Mouse (Mus musculus): ENCODE data around the gene Rapgef1.

DNA sequence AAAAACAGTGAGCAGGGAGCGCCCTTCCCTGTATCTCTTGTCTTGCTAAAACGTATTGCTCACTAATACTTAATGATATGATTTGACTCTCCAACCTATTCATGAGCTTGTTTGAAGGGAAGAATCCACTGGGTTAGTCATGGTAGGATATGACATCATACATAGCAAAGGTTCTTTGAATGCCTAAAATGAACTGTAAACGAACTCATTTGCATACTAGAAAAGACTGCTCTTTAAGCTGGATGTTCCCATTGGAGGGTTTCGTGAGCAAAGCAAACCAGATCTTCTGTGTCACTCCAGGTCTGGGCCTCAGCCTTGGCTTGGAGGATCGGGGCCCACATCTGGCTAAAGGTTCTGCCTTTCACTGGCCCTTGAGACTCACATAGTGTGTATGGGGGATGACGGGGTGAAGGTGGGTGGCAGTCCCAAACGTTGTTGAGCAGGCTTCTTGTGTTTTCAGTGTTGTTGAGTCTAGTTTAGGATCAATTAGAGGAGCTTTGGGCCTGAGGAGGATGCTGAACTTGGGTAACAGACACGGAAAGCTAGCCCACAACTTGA lies 515 bp upstream of the Rapgef1 start:
- no peak for TF ChIP-seq GATA1 (IDR thresholded peaks at IDR 0.05; ENCODE audit: low read length)
- no peak for TF ChIP-seq TAL1 (IDR thresholded peaks at IDR 0.05; ENCODE audit: low read length)
